Mouse (Mus musculus): ENCODE results near the gene Ptgr1. TPM values are rescaled to one million over a fixed set of nuclear protein-coding genes. Genes with fewer than 3 reads are reported as not detected.

The Ptgr1 gene
- polyA plus RNA-seq (2012; rRNA removed), result 1.1 and 1.3 TPM in 2 replicates

DNA sequence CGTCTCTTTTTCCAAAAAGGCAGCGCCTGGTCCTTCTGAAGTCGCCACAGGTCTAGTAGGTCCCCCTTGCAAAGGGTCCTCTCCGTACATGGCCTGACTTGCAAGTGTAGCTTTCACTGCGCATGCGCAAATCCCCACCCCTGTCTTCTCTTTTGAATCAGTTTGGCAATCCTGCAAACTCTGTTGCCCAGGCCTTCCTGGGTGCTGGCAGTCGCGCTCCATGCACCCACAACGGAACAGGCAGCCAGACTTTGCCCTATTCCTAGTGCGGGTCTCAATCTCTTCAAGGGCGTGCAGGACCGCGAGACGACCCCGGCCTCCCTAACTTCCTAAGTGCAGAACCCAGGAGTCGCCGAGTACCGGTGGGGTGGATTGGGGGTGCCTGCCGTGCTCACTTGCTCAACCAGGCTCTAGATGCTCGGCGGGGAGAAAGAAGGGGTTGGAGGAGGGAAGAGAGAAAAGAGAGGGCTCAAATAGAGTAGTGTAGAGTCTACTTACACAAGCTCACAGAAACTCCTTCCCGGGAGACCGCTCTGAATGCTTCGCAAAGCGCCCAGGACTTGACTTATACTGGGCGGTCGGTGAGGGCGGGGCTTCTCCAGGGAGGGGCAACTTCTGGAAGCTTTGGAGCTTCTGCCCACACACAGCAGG lies at the start of gene Ptgr1:
Ptgr1 (minus strand) TSS at position 580 of the 651 bp plus-strand sequence.
- DNase-seq (ENCODE audit: extremely low spot score in 1 of 2, low spot score in 1 of 2), result peak; percentile 24 to 87

DNA sequence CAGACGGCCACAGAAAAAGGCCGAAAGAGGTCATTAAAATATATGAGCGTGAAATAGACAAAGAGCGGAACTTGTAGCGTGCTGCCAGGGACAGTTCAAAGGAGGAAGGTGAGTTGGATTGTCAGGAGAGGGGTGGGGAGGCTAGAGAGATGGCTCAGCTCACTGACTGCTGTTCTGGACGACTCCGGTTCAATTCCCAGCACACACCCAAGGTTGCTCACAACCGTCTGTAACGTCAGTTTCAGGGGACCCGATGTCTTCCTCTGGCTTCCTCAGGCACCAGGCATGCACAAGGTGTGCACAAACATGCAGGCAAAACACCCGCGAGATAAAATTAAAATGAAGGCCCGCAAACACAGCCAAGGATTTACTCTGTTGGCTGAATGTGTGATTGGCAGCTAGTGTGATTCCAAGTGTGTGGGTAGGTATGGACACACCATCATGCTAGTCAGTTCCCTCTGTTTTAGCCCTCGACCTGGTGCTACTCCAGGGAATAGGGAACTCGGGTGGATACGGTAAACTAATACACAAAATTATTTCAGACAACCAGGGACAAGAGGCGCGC lies 48.9 kb upstream of the Ptgr1 start:
- DNase-seq (ENCODE audit: extremely low spot score in 1 of 2, low spot score in 1 of 2), result peak in 1 of 2 experiments; percentile 14

DNA sequence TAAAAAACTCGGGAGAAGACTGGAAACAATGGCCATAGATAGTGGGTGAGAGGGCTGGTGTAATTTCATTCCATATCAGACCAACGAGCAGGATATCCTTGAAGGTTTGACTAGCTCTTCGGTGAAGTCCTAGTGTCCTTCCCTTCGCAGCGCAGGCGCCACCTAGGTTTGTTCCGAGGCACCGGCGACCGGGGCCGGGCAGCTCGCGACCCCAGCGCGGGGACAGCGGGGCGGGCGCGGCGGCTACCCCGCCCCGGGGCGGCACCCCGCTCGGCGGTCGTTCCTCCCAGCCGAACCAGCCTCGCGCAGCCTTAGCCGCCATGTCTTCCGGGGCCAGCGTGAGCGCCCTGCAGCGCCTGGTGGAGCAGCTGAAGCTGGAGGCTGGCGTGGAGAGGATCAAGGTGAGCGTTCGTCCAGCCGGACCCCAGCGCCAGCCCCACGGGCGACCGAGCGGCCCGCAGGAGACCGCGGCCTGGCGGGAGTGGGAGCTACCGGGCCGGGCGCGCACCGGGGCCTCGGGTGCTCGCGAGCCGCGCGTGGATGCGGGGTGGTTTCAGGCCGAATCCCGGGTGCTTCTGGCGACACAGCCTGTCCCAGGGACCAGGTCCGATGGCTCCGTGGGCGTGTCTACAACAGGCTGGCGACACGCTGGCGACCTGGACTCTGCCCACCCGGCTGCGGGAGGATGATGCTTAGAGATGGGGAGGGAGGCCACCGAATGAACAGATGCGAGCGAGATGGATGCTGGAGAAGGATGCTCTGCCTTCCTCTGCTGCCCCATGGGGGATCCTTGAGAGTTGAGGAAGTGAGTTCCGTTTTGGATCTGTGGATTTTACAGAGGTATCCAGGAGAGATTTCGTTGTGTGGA lies 48.2 kb upstream of the Ptgr1 start, which contains the start of gene Gng10:
Gng10 (plus strand) TSS at position 171 of the 868 bp plus-strand sequence.
- DNase-seq (ENCODE audit: extremely low spot score in 1 of 2, low spot score in 1 of 2), result peak; percentile 20 to 65

DNA sequence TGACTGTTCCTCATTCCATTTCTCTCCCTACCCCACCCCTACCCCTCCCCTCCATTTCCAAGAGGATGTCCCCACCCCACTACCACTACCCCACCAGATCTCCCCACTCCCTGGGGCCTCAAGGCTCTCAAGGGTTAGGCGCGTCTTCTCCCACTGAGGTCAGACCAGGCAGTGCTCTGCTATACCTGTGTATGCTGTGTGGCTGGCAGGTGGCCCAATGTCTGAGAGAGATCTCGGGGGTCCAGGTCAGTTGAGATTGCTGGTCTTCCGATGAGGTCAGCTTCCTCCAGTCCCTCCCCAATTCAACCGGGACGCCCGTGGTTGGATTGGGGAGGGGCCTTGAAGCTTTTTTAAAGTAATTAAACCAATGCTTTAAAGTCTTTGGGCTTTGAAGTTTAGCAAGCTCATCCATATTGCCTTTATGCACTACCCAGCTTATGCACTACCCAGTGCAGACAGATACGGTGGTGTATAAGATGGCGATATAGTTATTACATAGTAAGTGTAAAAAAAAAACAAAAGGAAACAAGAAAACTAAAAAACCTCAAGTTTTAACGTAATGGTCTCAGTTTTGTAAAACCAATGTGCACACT lies 47.5 kb upstream of the Ptgr1 start:
- no peak for DNase-seq (ENCODE audit: extremely low spot score in 1 of 2, low spot score in 1 of 2)

DNA sequence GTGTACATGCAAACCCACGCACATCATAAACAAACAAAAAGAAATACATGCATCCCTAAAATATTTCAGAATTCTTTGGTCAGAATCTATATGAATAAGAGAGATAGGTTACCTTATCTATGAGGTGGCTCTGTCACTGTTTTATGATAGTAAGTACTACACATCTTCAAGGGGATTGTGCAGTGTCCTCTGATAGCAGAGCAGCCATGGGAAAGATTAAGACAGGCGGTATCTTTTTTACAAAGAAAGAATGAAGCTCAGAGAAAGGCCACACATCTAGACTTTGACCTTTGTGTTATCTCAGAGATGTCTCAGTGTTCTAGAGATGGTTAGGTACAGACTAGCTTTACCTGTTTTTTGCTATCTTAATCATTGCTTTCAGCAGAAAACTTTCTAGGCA lies 30.0 kb upstream of the Ptgr1 start:
- DNase-seq (ENCODE audit: extremely low spot score in 1 of 2, low spot score in 1 of 2), result no peak

DNA sequence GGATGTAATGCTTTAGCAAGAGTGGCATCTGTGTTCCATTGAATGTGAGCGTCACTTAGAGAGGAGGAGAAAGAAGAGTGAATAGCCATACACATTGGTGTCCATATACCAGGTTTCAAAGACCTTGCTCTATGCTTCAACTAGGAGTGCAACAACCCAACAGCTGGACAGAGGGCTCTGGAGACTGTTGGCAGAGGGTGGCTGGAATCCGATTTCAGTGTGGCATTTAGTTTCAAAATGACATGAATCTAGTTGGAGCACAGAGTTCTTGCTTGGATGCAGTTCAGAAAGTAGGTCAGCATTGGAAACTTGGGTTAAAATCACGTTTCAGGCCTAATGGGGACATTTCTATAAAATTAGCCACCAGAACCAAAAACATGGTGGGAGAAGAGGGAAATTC lies 28.3 kb upstream of the Ptgr1 start:
- DNase-seq (ENCODE audit: extremely low spot score in 1 of 2, low spot score in 1 of 2), result no peak

DNA sequence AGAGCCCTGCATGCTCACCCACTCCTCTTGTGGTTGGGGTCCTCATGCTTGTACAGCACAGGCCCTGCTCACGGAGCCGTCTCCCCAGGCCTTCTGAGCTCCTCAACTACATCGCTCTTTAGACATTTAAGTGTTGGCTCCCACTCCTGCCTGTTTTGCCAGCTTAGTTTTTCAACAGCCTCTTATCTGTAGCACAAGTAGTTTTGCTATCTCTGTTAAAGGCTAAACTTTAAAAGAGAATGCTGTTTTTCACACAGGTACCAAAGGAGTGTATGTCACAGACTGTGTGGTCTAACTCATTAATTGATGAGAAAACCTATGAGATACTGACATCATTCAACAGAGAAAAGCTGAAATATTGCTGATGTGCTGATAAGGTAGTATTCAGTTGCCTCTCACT lies 24.5 kb upstream of the Ptgr1 start:
- DNase-seq (ENCODE audit: extremely low spot score in 1 of 2, low spot score in 1 of 2), result no peak

DNA sequence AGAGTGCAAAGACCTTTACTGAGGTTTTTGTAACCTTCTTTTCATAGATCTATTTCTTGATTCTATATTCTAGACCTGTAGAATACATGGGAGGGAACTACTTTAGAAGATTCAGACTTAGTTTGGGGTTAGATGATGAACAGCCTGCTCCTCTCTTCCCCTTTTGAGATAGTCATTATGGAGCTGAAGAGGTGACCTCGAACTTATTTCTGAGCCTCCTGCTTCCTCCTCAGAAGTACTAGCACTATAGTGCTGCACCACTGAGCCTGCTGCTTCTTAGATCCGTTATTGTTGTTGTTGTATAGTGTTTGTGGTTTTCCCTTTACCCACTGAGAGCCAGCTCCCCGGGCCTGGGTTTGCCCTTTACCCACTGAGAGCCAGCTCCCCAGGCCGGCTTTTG lies 22.8 kb upstream of the Ptgr1 start:
- DNase-seq (ENCODE audit: extremely low spot score in 1 of 2, low spot score in 1 of 2), result no peak

DNA sequence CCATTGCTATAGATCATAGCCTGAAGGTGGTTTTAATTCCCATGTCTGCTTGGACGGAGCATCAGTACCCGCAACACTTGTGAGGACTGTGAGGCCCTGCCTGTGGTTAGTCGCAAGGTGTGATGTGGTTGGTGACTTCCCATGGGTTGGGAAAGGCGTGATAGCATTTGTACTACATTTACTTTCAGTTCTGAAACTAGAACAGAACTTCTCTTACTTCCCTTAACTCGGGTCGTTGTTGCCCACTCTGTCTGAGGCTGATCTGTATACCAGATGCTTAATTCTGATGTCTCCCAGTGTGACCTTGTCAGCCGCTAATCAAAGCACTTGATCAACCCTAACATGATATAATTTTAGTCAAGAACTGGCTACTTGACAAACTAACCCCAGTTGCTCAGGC lies 22.3 kb upstream of the Ptgr1 start:
- no peak for DNase-seq (ENCODE audit: extremely low spot score in 1 of 2, low spot score in 1 of 2)

DNA sequence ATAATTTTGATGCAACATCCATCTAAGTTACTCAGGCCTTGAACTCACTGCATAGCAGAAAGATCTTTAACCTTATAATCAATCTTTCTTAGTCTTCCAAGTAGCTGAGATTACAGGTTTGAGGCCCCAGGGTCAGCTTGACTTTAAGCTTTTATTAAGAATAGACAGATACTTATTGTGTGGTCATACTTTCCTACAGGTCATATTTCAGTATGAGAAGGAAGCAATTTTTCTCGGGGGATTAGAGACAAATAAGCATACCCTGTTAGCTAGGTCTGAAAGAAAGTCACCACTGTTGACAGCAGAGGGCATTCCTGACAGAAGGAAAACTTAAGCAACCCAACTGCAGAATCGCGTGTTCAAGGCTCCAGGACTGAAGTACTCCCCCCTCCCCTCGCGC lies 21.1 kb upstream of the Ptgr1 start:
- DNase-seq (ENCODE audit: extremely low spot score in 1 of 2, low spot score in 1 of 2), result no peak

DNA sequence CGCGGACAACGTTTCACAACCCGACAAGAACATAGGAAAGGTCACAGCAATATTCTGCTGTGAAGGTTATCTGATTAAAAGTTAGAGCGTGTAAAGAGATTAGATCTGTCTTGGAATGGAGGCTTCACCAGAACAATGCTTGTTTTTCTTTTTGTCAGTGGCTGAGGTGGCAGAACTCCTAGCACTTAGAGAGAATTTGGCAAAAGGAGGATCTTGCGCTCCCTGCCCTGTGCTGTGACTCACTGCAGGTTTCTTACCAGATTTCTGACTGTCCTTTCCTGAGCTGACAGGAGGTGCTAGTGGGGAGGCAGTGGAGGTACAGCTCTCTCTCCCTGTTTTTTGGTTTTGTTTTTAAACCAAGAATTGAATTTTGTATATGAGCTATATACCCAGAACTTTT lies 20.1 kb upstream of the Ptgr1 start:
- DNase-seq (ENCODE audit: extremely low spot score in 1 of 2, low spot score in 1 of 2), result no peak

DNA sequence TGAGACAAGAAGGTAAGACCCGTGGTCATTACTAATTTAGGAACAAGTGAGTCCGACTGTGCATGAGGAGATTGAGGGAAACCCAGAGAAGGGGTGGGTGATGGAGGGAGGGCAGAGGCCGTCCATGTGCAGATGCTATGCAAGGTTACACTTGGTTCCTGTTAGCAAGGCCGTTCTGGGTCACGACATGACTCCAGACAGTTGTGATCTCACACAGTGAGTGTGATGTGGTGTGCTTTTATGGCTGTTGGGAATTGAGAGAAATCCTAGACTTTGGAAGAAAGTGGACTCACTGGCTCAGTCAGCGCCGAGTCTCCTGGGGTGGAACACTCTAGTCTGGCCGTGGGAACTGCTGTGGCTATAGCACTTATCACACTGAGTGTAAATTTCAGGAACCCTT lies 19.3 kb upstream of the Ptgr1 start:
- no peak for DNase-seq (ENCODE audit: extremely low spot score in 1 of 2, low spot score in 1 of 2)

DNA sequence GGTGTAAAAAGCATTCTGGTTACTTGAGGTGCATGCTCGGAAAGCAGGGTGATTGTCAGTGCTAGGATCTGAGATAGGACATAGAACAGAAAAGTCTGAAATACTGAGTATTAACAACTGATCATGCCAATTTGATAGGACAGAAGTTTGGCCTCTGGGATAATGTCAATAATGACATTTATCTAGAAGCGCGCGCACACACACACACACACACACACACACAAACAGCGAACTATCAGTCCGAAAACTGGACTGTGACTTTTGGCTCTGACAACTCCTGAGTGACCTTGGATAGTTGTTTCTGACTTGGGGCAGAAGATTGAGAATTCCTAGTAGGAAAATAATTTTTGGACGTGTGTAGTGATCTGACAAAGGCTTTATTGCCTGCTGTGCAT lies 16.9 kb upstream of the Ptgr1 start:
- no peak for DNase-seq (ENCODE audit: extremely low spot score in 1 of 2, low spot score in 1 of 2)

DNA sequence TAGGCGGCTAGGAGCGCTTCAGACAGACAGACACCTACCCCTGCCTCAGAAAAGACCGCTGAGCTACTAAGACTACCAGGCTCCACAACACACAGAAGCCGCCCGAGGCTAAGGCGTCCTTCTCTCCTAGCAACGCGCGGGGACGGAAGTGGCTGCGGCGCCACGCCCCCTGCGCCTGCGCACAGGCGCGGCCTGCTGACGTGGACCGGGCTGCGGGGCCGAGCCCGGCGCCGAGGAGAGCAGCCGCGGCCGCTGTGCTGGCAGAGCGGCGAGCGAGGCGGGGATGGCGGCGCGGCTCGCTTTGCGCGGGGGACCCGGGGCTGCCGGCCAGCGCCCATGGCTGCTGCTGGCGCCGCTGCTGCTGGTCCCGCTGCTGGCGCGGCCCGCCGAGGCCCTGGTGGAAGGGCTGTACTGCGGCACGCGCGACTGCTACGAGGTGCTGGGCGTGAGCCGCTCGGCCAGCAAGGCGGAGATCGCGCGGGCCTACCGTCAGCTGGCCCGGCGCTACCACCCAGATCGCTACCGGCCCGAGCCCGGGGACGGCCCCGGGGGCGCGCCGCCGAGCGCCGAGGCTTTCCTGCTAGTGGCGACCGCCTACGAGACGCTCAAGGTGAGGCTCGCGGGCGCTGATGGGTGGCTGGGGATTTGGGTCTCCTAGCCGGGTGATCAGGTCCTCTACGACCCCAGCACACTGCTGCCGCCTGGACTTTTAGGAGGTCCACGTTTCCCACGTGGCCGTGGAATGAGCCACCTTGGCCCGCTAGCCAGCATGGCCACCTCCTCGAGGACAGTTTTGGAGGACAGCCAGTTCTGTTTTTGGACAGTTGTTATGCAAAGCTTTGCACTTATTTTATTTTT lies 16.3 kb upstream of the Ptgr1 start, which contains the start of gene Gm20503:
Gm20503 (plus strand) TSS at position 263 of the 858 bp plus-strand sequence.
- DNase-seq (ENCODE audit: extremely low spot score in 1 of 2, low spot score in 1 of 2), result peak; percentile 79 to 91

DNA sequence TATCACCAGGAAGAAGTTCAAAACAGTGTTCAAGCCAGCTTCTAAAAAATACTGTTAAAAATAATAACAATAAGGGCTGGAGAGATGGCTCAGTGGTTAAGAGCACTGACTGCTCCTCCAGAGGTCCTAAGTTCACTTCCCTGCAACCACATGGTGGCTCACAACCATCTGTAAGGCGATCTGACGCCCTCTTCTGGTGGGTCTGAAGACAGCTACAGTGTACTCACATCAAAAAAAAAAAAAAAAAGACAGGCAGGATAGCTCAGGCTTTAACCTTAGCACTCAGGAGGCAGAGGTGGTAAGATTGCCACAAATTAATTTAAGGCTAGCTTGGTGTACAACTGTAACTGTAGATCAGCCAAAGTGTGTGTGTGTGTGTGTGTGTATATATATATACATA lies 13.7 kb upstream of the Ptgr1 start:
- DNase-seq (ENCODE audit: extremely low spot score in 1 of 2, low spot score in 1 of 2), result no peak

DNA sequence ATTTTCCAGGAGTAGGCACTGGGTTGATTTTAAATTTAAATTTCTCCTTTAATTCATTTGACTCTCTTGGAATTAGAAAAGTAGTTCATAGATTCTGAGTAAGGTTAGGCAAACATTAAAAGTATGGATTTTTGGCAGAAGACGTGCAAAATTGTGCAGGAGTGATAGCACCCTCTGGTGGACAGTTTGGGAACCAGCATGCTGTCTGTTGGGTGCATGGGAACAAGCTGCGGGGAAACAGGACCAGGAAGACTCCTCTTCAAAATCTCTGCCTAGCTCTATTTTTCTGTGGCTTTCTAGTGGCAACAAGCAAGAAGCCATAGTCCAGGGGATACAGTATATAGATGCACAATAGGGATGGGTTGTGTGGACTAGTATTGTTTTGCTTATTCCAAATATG lies 12.8 kb upstream of the Ptgr1 start:
- DNase-seq (ENCODE audit: extremely low spot score in 1 of 2, low spot score in 1 of 2), result peak; percentile 44 to 91

DNA sequence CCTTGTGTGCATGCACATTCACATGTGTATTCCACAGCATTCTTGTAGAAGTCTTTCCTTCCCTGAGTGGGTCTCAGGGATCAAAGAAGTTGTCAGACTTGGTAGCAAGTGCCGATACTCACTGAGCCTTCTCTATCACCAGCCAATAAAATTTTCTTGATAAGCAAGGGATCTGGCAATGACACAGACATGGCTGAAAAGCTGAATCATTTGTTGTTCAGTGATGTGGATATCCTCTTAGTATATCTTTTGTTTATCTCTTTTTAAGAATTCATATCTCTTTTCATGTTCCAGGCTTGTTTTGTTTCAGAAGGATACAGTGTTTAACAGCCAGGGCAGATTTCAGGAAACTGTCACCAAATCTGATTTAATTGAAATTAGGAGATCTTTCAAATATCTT lies 11.8 kb upstream of the Ptgr1 start:
- no peak for DNase-seq (ENCODE audit: extremely low spot score in 1 of 2, low spot score in 1 of 2)

DNA sequence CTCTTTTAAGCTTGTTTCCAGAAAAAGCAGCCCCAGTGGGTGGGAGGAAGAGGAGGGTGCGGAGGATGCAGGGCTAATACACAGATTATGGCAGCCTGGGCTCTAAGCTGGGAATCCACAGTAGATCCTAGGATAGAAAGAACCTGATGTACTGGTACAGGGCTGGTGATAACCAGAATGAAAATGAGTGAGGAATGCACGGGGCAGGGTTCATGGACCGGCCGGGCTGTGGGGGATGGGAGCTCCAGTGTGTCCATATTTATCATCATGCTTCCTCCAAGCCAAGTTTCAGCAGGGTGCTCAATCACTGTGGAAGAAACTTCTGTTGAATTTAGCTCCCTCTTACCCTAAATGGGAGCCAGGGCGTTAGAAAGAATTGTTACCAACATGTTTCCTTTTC lies 10.2 kb upstream of the Ptgr1 start:
- DNase-seq (ENCODE audit: extremely low spot score in 1 of 2, low spot score in 1 of 2), result no peak

DNA sequence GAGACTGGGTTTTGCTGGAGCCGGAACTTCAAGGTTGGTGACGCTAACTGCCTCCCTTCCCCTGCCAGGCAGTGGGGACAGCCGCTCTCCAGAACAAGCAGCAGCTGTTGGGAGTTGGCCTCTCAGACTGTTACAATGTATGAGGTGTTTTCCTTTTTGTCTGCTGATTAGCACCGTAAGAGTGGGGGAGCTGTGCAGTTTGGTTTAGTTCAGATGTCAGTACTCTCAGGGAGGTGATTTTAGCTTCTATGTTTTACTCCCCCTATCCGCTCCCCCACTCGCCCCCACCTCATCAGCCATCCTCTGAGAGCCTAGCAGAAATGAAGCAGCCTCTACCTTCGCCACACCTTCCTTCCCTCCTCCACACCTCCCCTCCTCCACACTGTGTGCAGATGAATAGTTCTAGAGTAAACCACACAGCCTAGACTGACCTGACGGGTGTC lies 8.4 kb upstream of the Ptgr1 start:
- no peak for DNase-seq (ENCODE audit: extremely low spot score in 1 of 2, low spot score in 1 of 2)

DNA sequence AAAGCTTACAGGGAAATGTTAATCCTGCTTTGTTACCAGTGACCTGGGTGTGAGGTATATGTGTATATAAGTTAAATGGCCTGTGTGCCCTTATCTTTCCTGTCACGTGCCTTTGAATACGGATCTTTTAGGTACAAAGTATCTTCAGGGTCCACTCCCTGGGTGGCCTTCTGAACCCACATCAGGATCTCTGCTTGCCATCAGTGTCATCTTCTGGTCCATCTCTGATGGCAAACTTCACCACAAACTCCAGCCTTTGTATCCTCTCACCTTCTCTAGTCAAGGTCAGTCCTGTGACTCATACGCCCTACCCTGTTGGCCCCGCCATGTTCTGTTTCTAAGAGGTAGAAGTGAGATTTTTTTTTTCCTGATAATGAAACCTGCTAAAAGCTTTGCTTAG lies 7.8 kb upstream of the Ptgr1 start, which contains the start of gene Dnajc25:
Dnajc25 (plus strand) TSS at position 301 of the 400 bp plus-strand sequence.
- DNase-seq (ENCODE audit: extremely low spot score in 1 of 2, low spot score in 1 of 2), result no peak

Data from frontal cortex, adult 2 months (tissue).